Mouse (Mus musculus) monocyte, adult 2 months (primary cell): ENCODE measurements around the gene Ccl26.

Source experiments
- DNase-seq, 2 experiments: peaks; one replicate each; pipeline ENCODE4 v3.0.0; 2022; ENCODE audit warnings: low spot score in 2 of 2, low read depth in 1 of 2

Ccl26 gene

DNA sequence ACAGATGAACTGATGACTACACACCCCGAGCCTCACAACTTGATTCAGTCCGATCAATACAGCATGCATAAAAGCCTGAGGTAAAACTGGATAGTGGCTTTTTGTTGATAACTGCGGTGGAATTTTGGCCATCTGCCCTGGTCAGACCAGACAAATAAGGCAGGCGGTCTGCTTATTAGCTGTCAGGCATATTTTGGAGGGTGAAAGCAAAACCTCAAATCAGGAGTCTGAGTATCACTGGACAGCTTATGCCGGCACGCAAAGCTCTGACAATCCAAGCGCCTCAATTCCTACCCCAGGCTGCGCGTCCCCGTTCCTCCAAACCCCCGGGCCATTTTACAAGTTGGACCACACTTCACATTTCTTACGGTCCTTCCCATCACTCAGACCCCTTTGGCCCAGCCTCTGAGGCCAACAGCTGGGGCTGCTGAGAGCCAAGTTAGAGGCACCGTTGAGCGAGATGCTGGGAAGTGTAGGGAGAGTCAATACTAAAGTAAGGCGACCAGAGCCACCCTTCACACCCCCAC is 19.3 kb downstream of the Ccl26 start:
- DNase-seq = no peak

DNA sequence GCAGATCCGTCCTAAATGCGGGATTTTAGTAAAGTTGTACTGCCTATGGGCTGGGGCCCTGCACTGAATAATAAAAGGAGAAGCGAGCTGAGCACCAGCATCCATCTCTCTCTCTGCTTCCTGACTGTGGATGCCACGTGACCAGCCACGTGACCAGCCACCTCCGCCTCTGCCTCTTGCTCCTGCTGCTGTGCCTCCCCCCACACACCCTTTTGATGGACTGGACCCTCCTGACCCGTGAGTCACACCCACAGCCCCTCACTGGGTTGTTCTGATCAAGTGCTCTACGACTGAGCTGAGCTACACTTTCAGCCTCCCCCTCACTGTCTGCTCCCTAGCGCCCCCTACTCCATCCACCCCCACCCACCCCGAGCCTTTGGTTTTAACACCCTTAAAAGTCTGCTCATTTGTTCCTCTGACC is 25.6 kb downstream of the Ccl26 start:
- DNase-seq = peak; percentile 31 to 41

DNA sequence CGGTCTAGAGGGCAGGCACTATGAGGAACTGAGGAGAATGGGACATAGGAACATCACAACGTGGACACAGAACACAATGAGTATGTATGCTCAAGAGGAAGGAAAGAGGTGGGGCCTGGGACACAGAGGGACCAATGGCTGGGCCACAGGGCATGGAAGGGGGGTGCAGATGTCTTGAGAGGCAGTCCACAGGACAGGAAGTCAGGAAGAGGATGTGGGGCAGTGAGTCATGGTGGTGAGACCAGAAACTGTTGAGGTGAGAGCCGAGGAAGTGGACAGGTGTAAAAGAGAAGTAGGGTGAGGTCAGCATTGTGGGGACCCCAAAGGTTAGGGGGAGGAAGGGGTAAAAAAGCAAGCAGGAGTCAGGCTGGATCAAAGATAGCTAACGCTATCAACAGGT is 26.0 kb downstream of the Ccl26 start:
- DNase-seq = peak; percentile 46 to 50

DNA sequence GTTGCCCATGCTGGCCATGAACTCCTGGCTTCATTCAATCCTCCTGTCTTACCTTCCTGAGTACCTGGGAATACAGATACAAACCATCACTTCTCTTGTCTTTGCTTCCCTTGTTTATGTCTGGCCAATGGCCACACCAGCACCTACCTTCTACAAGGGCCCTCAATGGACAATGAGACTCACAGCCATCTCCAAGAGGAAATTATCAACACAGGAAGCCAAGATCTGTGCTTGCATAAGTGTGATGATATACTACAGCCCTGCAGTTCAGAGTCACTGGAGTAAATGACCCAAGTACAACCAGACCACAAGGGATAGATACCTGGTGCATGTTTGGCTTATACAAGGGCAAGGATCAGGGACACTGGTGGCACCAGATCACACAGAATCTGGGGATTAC is 27.5 kb downstream of the Ccl26 start:
- no peak for DNase-seq

DNA sequence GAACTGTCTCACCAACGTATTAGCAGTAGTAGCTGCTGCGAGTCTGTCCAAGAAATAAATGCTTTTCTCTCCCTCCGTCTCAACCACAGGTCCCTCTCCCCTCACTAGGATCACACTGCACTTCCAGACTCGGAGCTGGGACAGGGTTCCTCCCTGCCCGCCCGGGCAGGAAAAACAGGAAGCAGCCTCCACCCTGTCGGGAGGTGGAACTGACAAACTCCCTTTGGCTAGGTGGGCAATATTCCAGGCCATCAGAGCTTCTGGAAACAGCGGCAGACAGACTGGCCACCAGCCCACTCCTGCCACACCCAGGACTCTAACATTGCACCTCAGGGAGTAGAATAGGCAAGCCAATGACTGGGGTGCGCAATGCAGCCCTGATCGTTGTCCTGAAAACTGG is 29.9 kb downstream of the Ccl26 start:
- no peak for DNase-seq

DNA sequence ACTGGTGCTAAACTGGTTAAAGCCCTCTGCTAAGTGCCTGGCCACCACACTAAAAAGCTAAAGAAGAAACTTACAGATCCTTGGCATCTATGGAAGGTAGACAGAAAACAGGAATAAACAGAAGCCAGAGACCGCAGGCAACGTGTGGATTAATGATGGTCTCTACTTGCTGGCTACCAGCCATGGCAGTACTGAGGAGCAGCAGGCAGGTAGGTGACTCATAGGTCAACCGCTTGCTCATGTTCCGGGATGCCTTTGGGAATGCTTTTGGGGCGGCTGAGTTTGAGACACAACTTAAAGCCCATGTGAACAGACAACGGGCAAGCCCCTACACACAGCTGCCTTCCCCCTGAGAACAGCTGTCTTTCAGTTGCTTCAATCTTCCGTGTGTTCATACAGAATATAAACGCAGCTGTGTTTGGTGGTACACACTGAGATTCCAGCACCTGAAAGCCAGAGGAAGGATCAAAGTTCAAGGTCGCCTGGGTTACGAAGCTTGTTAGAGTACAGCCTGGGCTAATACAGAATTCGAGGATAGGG is 32.0 kb downstream of the Ccl26 start:
- DNase-seq = no peak

DNA sequence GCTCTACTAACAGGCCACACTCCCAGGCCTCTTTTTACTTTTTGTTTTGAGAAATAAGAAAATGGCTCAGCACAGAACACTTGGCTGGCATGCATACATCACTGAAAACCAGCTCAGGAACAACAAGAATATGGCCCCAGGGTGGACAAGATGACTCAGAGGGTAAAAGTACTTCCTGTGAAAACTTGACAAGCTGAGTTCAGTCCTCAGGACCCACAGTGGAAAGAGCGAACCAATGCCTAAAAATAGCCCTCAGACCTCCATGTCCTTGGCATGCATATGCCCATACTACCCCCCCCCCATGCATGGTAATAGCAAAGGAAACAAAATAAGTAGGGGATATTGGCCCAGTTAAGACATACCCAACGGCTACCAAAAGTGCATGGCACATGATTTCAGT is 33.4 kb downstream of the Ccl26 start:
- no peak for DNase-seq

DNA sequence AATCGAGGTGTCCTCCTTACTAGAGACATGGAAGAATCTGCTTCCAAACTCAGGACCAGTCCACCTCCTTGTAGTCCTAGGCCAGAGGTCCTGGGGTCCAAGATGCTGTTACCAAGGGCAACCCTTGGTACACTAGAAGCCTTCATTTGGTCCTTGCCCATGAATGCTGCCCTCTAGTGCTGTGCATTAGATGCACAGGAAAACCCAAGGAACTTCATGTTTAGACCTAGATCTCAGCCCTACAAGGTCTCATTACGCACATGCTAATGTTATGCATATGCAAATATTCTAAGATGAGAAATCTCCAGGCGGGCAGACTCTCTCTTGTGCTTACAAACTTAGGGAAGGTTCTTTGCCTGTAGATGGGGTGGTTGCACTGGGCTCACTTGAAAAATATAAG is 34.1 kb downstream of the Ccl26 start:
- no peak for DNase-seq

DNA sequence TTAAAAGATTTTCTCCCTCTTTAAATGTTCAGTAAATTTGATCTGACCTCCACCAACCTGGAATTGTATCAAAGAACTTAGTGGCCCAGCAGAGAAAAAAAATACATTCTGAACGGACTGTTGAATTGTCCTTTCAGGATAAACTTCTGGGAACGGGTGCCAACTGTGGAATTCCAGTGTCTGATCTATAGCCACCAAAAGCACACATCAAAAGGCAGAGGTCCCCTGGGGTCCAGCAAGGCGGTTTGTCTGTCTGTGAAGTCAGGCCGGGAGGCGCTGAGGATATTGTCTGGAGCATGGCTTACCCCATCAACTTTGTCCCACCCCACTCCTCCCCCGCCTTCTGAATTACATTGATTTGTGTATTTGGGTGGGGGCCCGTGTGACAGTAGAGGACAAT is 35.4 kb downstream of the Ccl26 start:
- no peak for DNase-seq

DNA sequence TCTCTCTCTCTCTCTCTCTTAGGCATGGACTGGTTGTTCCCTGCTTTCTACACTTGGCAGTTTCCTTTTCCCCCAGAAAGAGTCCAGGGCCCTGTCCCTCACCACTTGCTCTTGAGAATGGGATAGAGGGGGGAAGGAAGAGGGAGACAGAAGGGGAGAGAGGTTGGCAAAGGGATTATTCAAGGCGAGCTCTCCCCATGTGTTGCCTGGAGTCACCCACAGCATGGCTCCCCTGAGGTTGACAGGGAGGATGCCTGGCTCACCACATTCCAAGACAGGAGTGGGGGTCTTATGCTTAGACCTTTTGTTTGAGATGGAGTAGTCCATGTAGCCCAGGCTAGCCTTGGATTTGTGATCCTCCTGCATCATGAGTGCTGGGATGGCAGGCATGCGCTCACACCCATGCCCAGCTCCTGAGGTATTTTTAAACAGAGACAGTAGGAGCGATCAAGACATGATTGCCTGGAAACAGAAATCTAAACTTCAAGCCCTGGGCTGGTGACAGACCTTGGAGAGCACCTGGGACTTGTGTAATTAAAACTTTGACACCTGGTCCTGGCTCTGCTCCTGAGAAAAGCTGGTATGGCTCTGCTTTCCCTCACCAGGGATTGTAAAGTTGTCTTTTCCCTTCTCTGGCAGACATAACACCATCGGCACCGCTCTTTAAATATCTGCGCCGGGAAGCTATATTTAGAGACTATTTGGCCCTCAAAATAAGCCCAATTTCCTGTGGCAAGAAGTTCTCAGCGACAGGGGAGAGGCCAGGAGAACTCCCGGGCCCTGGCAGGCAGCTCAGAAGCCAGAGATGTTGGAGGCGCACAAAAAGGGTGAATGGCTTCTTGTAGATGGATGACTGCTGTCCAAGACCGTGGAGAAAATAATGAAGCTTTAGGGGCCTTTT is 38.5 kb downstream of the Ccl26 start:
- no peak for DNase-seq

DNA sequence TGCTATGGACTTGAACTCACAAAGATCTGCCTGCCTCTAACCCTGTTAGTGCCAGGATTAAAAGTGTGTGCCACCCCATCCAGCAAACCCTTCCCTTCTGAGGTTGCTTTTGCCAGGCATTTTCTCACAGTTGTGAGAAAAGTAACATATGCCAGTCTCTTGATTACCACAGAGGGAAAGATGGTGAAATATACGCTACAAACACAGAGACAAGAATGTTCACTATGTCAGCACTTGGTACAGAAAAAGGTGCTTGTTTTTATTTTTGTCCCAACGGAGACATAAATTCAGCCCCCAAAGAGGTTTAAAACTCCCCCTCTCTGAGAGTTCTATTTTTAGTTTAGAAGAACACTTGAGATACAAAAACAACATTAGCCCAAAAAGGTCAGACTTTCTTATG is 39.3 kb downstream of the Ccl26 start:
- no peak for DNase-seq

DNA sequence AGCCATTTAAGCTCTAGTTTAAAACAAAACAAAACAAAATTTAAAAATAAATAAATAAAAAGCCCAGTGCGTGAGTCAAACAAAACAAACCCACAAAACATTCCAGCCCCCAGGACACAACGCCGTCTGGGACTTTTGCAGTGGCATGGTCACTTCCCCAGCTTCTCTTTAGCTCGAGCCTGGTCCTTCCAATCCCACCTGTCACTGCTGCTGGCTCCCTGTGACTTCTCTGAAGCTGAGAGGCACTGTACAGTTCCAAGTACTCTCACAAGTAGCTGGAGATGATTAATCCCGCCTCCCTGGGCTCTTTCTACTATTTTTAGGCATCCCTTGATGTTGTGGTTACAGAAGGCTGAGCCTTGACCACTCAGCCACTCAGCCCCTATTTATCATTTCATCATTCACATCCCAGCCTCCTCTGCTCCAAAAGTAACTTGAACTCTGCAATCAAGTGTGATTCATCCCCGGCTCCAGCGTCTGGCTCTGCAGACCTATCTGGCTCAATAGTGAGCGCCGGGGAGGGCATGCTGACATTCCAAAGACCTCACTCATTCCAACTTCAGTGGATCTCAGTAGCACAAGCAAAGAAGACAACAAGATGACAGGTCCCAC is 41.2 kb downstream of the Ccl26 start:
- no peak for DNase-seq

DNA sequence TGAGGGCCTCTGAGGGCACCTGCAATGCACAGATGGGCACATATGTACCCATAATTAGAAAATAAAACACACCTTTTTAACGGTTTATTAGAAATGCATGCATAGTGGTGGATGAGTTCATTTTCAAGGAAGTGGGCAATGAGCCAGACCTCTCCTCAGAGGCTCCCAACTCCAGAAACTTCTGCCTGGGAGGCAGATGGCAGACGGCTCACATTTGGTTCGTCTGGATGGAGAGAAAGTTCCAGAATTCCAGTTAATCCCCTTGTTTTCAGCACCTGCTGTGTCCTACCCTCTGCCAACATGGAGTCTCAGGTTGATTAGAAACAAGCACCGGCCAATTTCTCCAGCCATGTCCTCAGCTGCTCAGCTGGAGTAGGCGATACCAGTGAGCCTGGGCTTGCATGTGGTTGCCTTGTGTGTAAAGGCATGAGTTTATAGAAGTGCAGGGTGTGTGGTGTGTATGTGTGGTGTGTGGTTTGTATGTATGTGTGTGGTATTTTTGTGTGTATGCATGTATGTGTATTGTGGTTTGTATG is 46.0 kb downstream of the Ccl26 start:
- no peak for DNase-seq

DNA sequence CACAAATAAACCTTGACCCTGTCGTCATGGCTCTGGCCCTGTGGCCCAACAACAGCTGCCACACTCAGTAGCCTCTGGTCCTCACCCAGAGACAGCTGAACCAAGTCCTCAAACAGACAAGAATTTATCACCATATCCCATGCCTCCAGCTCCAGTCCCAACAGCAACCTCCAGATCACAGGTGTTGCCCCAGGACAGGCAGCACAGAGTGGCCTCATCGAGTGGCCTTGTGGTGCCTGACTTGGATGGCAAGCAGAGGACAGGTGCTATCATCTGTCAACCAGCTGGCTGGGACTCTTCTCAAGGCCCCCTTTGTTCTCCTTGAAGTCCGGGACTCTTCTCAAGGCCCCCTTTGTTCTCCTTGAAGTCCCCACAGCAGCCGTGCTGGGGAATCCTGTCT is 50.2 kb downstream of the Ccl26 start:
- no peak for DNase-seq

DNA sequence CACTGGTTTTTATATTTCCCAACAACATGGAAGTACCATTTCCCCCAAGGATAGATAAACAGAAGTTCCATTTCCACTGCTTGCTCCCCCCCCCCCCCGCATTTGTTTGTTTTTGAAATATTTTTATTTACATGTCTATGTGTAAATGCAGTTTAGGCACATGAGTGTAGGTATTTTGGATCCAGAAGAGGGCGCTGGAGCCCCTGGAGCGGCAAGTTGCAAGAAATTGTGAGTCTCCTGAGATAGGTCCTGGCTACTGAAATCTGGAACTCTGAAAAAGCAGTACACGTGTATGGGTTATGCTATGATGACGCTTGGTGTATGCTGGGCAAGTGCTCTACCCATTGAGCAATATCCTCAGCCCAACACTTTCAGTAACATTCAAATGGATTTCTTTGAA is 52.3 kb downstream of the Ccl26 start:
- no peak for DNase-seq
